Mouse (Mus musculus): ENCODE measurements at regions not wholly inside any gene's neighbourhood (a gene's known extent, or its start where the extent isn't known, plus 50 kb on each side); places are given as distances from the start of the nearest gene placed in this dataset.

- ATAC-seq (ENCODE audit: insufficient number of reproducible peaks, insufficient read depth, low FRiP score, low TSS enrichment, low read depth): no peak
- Histone ChIP-seq H3K4me2 (no peak overlapping the region), H3K4me1 (replicated peaks) (peaks cover 12% of the 10 kb centered on the region), H3K9me3 (no peaks in the 10 kb centered on the region), H3K27me3 (no peaks in the 10 kb centered on the region), H3K27ac (no peak overlapping the region), H3K9ac (replicated peaks) (no peak overlapping the region), H3K4me3 (replicated peaks) (no peak overlapping the region), H3K36me3 (no peaks in the 10 kb centered on the region)
- WGBS: 40% methylated on average over 8 of the region's 8 CpGs
Measured at GRCm38 (mm10) chr2:51509220-51510011, 117.9 kb upstream of the Tas2r134 start.

GRCm38 (mm10) chr2:51497896-51498295 lies 129.4 kb upstream of the Tas2r134 start:
- no peak for ATAC-seq (ENCODE audit: insufficient number of reproducible peaks, insufficient read depth, low FRiP score, low TSS enrichment, low read depth)
- Histone ChIP-seq H3K4me2 (no peak overlapping the region), H3K27ac (no peak overlapping the region), H3K36me3 (no peaks in the 10 kb centered on the region), H3K4me3 (replicated peaks) (no peak overlapping the region), H3K4me1 (replicated peaks) (0 out of 2 replicates have a peak, but pooled peaks cover 4% of the 10 kb centered on the region), H3K27me3 (no peaks in the 10 kb centered on the region), H3K9me3 (no peaks in the 10 kb centered on the region), H3K9ac (replicated peaks) (no peak overlapping the region)
- WGBS: 86% methylated on average over 2 of the region's 2 CpGs

- Histone ChIP-seq H3K27ac (peak overlapping the region; percentile 73; the same call in 1 of the 2 replicates), H3K4me2 (no peak overlapping the region), H3K4me1 (replicated peaks) (peaks cover 21% of the 10 kb centered on the region), H3K9me3 (no peaks in the 10 kb centered on the region), H3K9ac (replicated peaks) (no peak overlapping the region), H3K27me3 (no peaks in the 10 kb centered on the region), H3K4me3 (replicated peaks) (no peak overlapping the region), H3K36me3 (no peaks in the 10 kb centered on the region)
- 21% methylated on average over 2 of the region's 2 CpGs for WGBS
- ATAC-seq (ENCODE audit: insufficient number of reproducible peaks, insufficient read depth, low FRiP score, low TSS enrichment, low read depth): peak; percentile 63; the same call in 1 of the 2 replicates
Measured at GRCm38 (mm10) chr2:51473753-51474152, 153.6 kb upstream of the Tas2r134 start.

GRCm38 (mm10) chr2:51467027-51467694 lies 160.2 kb upstream of the Tas2r134 start:
- Histone ChIP-seq H3K9ac (replicated peaks) (no peak overlapping the region), H3K27ac (no peak overlapping the region), H3K4me3 (replicated peaks) (no peak overlapping the region), H3K4me2 (no peak overlapping the region), H3K27me3 (no peaks in the 10 kb centered on the region), H3K9me3 (no peaks in the 10 kb centered on the region), H3K36me3 (no peaks in the 10 kb centered on the region), H3K4me1 (replicated peaks) (peaks cover 16% of the 10 kb centered on the region)
- WGBS: 87% methylated on average over 7 of the region's 7 CpGs
- ATAC-seq (ENCODE audit: insufficient number of reproducible peaks, insufficient read depth, low FRiP score, low TSS enrichment, low read depth): no peak

GRCm38 (mm10) chr2:51466003-51466402 lies 161.3 kb upstream of the Tas2r134 start:
- peak overlapping the region; percentile 35; the same call in 1 of the 2 replicates for H3K27ac ChIP-seq
- no peak overlapping the region for H3K9ac ChIP-seq (replicated peaks)
- 76% methylated on average over 7 of the region's 7 CpGs for WGBS
- peaks cover 13% of the 10 kb centered on the region; the same call in 1 of the 2 replicates for H3K4me1 ChIP-seq (replicated peaks)
- no peaks in the 10 kb centered on the region for H3K9me3 ChIP-seq
- no peak overlapping the region for H3K4me3 ChIP-seq (replicated peaks)
- no peak overlapping the region for H3K4me2 ChIP-seq
- H3K27me3 ChIP-seq: no peaks in the 10 kb centered on the region
- no peaks in the 10 kb centered on the region for H3K36me3 ChIP-seq
- ATAC-seq (ENCODE audit: insufficient number of reproducible peaks, insufficient read depth, low FRiP score, low TSS enrichment, low read depth): no peak

GRCm38 (mm10) chr2:51465576-51465975 lies 161.7 kb upstream of the Tas2r134 start:
- Histone ChIP-seq H3K27me3 (no peaks in the 10 kb centered on the region), H3K4me3 (replicated peaks) (no peak overlapping the region), H3K4me2 (no peak overlapping the region; the same call in 1 of the 2 replicates), H3K36me3 (no peaks in the 10 kb centered on the region), H3K9ac (replicated peaks) (no peak overlapping the region), H3K4me1 (replicated peaks) (peaks cover 13% of the 10 kb centered on the region; the same call in 1 of the 2 replicates), H3K9me3 (no peaks in the 10 kb centered on the region), H3K27ac (peak overlapping the region; percentile 35; the same call in 1 of the 2 replicates)
- ATAC-seq (ENCODE audit: insufficient number of reproducible peaks, insufficient read depth, low FRiP score, low TSS enrichment, low read depth): no peak
- WGBS: 31% methylated on average over 7 of the region's 7 CpGs

GRCm38 (mm10) chr2:51464356-51464755 lies 163.0 kb upstream of the Tas2r134 start:
- no peak for ATAC-seq (ENCODE audit: insufficient number of reproducible peaks, insufficient read depth, low FRiP score, low TSS enrichment, low read depth)
- Histone ChIP-seq H3K9me3 (no peaks in the 10 kb centered on the region), H3K4me1 (replicated peaks) (peaks cover 13% of the 10 kb centered on the region; the same call in 1 of the 2 replicates), H3K4me2 (no peak overlapping the region), H3K36me3 (no peaks in the 10 kb centered on the region), H3K27ac (no peak overlapping the region), H3K27me3 (no peaks in the 10 kb centered on the region), H3K9ac (replicated peaks) (no peak overlapping the region), H3K4me3 (replicated peaks) (no peak overlapping the region)
- WGBS: 76% methylated on average over 2 of the region's 2 CpGs

GRCm38 (mm10) chr2:51460896-51461295 lies 166.4 kb upstream of the Tas2r134 start:
- H3K4me2 ChIP-seq: no peak overlapping the region
- H3K36me3 ChIP-seq: no peaks in the 10 kb centered on the region
- H3K4me3 ChIP-seq (replicated peaks): no peak overlapping the region
- ATAC-seq (ENCODE audit: insufficient number of reproducible peaks, insufficient read depth, low FRiP score, low TSS enrichment, low read depth): no peak
- no peaks in the 10 kb centered on the region for H3K27me3 ChIP-seq
- no peaks in the 10 kb centered on the region for H3K9me3 ChIP-seq
- H3K9ac ChIP-seq (replicated peaks): no peak overlapping the region
- WGBS: 98% methylated on average over 2 of the region's 2 CpGs
- peaks cover 6% of the 10 kb centered on the region; the same call in 1 of the 2 replicates for H3K4me1 ChIP-seq (replicated peaks)
- H3K27ac ChIP-seq: no peak overlapping the region

- no peak overlapping the region for H3K4me3 ChIP-seq (replicated peaks)
- no peak for ATAC-seq (ENCODE audit: insufficient number of reproducible peaks, insufficient read depth, low FRiP score, low TSS enrichment, low read depth)
- no peaks in the 10 kb centered on the region for H3K27me3 ChIP-seq
- 88% methylated on average over 2 of the region's 2 CpGs for WGBS
- no peaks in the 10 kb centered on the region for H3K9me3 ChIP-seq
- H3K36me3 ChIP-seq: no peaks in the 10 kb centered on the region
- no peaks in the 10 kb centered on the region for H3K4me1 ChIP-seq (replicated peaks)
- no peak overlapping the region for H3K27ac ChIP-seq
- H3K4me2 ChIP-seq: no peak overlapping the region
- no peak overlapping the region for H3K9ac ChIP-seq (replicated peaks)
Measured at GRCm38 (mm10) chr2:51459486-51459885, 167.8 kb upstream of the Tas2r134 start.

GRCm38 (mm10) chr2:51457717-51458116 lies 169.6 kb upstream of the Tas2r134 start:
- WGBS: 83% methylated on average over 2 of the region's 2 CpGs
- Histone ChIP-seq H3K4me1 (replicated peaks) (no peaks in the 10 kb centered on the region), H3K27me3 (no peaks in the 10 kb centered on the region), H3K36me3 (no peaks in the 10 kb centered on the region), H3K9me3 (no peaks in the 10 kb centered on the region), H3K4me2 (no peak overlapping the region), H3K4me3 (replicated peaks) (no peak overlapping the region), H3K9ac (replicated peaks) (no peak overlapping the region), H3K27ac (no peak overlapping the region)
- ATAC-seq (ENCODE audit: insufficient number of reproducible peaks, insufficient read depth, low FRiP score, low TSS enrichment, low read depth): no peak

GRCm38 (mm10) chr2:51452816-51453215 lies 174.5 kb upstream of the Tas2r134 start:
- ATAC-seq (ENCODE audit: insufficient number of reproducible peaks, insufficient read depth, low FRiP score, low TSS enrichment, low read depth): no peak
- no peaks in the 10 kb centered on the region for H3K27me3 ChIP-seq
- H3K4me2 ChIP-seq: no peak overlapping the region
- H3K4me1 ChIP-seq (replicated peaks): no peaks in the 10 kb centered on the region
- 84% methylated on average over 7 of the region's 7 CpGs for WGBS
- no peak overlapping the region for H3K4me3 ChIP-seq (replicated peaks)
- H3K36me3 ChIP-seq: no peaks in the 10 kb centered on the region
- H3K9ac ChIP-seq (replicated peaks): no peak overlapping the region
- H3K27ac ChIP-seq: no peak overlapping the region
- H3K9me3 ChIP-seq: no peaks in the 10 kb centered on the region

All from limb, embryonic 12.5 days (tissue).